Mouse (Mus musculus): Measurements from ENCODE around the gene Btbd10. TPM values are rescaled to one million over a fixed set of nuclear protein-coding genes. Genes with fewer than 3 reads are reported as not detected.

The Btbd10 gene
- 29.7 and 31.4 TPM in 2 replicates for polyA plus RNA-seq (2011; ENCODE audit: insufficient read length, low read depth, missing spikeins)

- no peak for TF ChIP-seq CTCF (IDR thresholded peaks at IDR 0.05; ENCODE audit: borderline replicate concordance, insufficient read depth, low read length)
- TF ChIP-seq POLR2A (IDR thresholded peaks at IDR 0.05; ENCODE audit: low read depth, low read length) = peak; percentile 94
- no peaks in the 10 kb centered on the region for H3K4me1 ChIP-seq (ENCODE audit: control insufficient read depth, insufficient read depth, low read length)
- H3K4me3 ChIP-seq (ENCODE audit: insufficient read depth, low read length) = peak within 1 kb of the TSS; percentile 63
- H3K27ac ChIP-seq (ENCODE audit: insufficient read depth, low read length) = 0 out of 2 replicates have a peak within 1 kb of the TSS, but pooled peaks have one; percentile 9
Measured at GRCm38 (mm10) chr7:113368746-113369619, at the start of gene Btbd10. TSS of gene Btbd10 (minus strand) at chr7:113369392.

GRCm38 (mm10) chr7:113416536-113416935 is 47.3 kb upstream of the Btbd10 start:
- Histone ChIP-seq H3K27ac (ENCODE audit: insufficient read depth, low read length) (no peak overlapping the region), H3K4me3 (ENCODE audit: insufficient read depth, low read length) (no peak overlapping the region), H3K4me1 (ENCODE audit: control insufficient read depth, insufficient read depth, low read length) (no peaks in the 10 kb centered on the region; the same call in 1 of the 2 replicates)
- TF ChIP-seq POLR2A (IDR thresholded peaks at IDR 0.05; ENCODE audit: low read depth, low read length) (no peak), CTCF (IDR thresholded peaks at IDR 0.05; ENCODE audit: borderline replicate concordance, insufficient read depth, low read length) (no peak)

DNA sequence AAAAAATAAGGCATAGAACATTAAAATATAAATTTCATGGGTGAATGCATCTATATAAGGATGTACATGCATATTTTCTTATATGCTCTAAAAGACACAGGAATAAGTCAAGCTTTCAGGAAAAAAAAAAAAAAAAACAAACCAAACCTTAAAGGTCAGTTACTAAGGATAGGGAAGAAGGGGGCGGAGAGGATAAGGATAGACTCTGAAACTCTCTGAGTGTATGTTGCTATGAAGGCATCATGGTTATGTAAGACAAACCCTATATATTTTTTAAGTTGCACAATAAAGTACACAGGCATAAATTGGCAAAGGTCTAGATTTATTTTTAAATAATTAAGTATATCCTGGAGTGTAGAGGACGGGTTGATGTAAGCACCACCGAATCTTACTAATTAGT is 46.1 kb upstream of the Btbd10 start:
- Histone ChIP-seq H3K4me1 (ENCODE audit: control insufficient read depth, insufficient read depth, low read length) (no peaks in the 10 kb centered on the region; the same call in 1 of the 2 replicates), H3K27ac (ENCODE audit: insufficient read depth, low read length) (no peak overlapping the region), H3K4me3 (ENCODE audit: insufficient read depth, low read length) (no peak overlapping the region)
- TF ChIP-seq POLR2A (IDR thresholded peaks at IDR 0.05; ENCODE audit: low read depth, low read length) (no peak), CTCF (IDR thresholded peaks at IDR 0.05; ENCODE audit: borderline replicate concordance, insufficient read depth, low read length) (no peak)

GRCm38 (mm10) chr7:113408712-113409111 is 39.5 kb upstream of the Btbd10 start:
- H3K4me1 ChIP-seq (ENCODE audit: control insufficient read depth, insufficient read depth, low read length) = no peaks in the 10 kb centered on the region
- no peak overlapping the region for H3K4me3 ChIP-seq (ENCODE audit: insufficient read depth, low read length)
- TF ChIP-seq POLR2A (IDR thresholded peaks at IDR 0.05; ENCODE audit: low read depth, low read length) = no peak
- TF ChIP-seq CTCF (IDR thresholded peaks at IDR 0.05; ENCODE audit: borderline replicate concordance, insufficient read depth, low read length) = no peak
- H3K27ac ChIP-seq (ENCODE audit: insufficient read depth, low read length) = no peak overlapping the region

DNA sequence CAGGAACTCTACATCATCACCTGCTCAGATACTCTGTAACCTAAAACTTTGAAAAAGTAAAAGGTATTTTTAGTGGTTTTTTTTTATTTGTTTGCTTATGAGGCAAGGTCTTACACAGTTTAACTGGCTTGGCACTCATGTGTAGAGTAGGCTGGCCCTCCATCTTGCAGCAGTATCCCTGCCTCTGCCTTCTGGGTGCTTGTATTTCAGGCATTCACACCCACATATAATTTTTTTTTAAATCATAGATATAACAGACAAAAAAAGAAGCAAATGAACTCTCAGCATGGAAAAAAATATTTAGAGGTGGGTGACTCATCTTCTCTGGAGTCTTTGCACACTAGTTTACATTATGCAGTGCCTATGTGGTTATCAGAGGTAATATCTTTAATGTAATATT is 28.9 kb upstream of the Btbd10 start:
- H3K4me1 ChIP-seq (ENCODE audit: control insufficient read depth, insufficient read depth, low read length) = no peaks in the 10 kb centered on the region
- H3K4me3 ChIP-seq (ENCODE audit: insufficient read depth, low read length) = no peak overlapping the region
- H3K27ac ChIP-seq (ENCODE audit: insufficient read depth, low read length) = no peak overlapping the region
- TF ChIP-seq POLR2A (IDR thresholded peaks at IDR 0.05; ENCODE audit: low read depth, low read length) = no peak
- no peak for TF ChIP-seq CTCF (IDR thresholded peaks at IDR 0.05; ENCODE audit: borderline replicate concordance, insufficient read depth, low read length)

GRCm38 (mm10) chr7:113396661-113397060 is 27.5 kb upstream of the Btbd10 start:
- Histone ChIP-seq H3K4me3 (ENCODE audit: insufficient read depth, low read length) (no peak overlapping the region), H3K4me1 (ENCODE audit: control insufficient read depth, insufficient read depth, low read length) (no peaks in the 10 kb centered on the region), H3K27ac (ENCODE audit: insufficient read depth, low read length) (no peak overlapping the region)
- TF ChIP-seq CTCF (IDR thresholded peaks at IDR 0.05; ENCODE audit: borderline replicate concordance, insufficient read depth, low read length) (no peak), POLR2A (IDR thresholded peaks at IDR 0.05; ENCODE audit: low read depth, low read length) (no peak)

DNA sequence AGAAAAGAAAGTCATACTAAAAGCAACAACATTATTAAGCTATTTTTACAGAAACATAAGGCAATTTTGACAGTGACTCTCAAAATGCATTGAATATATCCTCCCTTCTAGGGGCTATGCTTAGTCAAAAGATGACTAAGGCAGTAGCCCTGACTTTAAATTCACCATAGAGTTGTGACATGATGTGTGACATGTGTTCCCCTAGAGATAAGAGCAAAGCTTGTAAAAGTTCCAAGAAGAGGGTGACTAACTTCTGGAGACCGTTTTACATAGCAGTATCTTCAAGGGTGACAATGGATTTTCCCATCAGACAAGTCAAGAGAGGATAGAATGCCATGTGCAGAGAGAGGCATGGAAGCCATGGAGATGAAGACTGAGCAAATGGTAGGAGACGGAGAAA is 22.4 kb upstream of the Btbd10 start:
- H3K27ac ChIP-seq (ENCODE audit: insufficient read depth, low read length) = no peak overlapping the region
- no peak overlapping the region for H3K4me3 ChIP-seq (ENCODE audit: insufficient read depth, low read length)
- TF ChIP-seq POLR2A (IDR thresholded peaks at IDR 0.05; ENCODE audit: low read depth, low read length) (no peak), CTCF (IDR thresholded peaks at IDR 0.05; ENCODE audit: borderline replicate concordance, insufficient read depth, low read length) (no peak)
- H3K4me1 ChIP-seq (ENCODE audit: control insufficient read depth, insufficient read depth, low read length) = no peaks in the 10 kb centered on the region

DNA sequence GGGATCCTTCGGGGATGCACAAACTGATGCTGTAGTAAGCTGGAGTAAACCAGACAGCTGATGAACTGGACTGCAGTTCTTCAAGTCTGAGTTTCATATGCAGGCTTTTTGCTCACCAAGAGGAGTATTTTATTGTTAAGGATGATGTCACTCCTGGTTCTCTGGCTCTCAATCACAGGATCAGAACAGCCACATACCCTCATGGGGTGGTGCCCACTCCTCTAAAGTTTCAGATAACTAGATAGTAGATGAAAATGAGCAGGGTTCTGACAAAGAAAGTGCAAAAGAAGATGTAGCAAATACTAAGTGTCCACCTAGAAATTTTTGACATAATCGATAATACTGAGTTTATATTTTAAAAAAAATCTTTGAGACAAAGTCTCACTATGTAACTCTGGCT is 19.3 kb upstream of the Btbd10 start, which contains the start of gene Pth:
Gene Pth (minus strand): TSS at position 101 of the 400 bp plus-strand sequence.
- Histone ChIP-seq H3K27ac (ENCODE audit: insufficient read depth, low read length) (no peak within 1 kb of the TSS), H3K4me1 (ENCODE audit: control insufficient read depth, insufficient read depth, low read length) (no peaks in the 10 kb centered on the region), H3K4me3 (ENCODE audit: insufficient read depth, low read length) (no peak within 1 kb of the TSS)
- TF ChIP-seq POLR2A (IDR thresholded peaks at IDR 0.05; ENCODE audit: low read depth, low read length) (no peak), CTCF (IDR thresholded peaks at IDR 0.05; ENCODE audit: borderline replicate concordance, insufficient read depth, low read length) (no peak)

DNA sequence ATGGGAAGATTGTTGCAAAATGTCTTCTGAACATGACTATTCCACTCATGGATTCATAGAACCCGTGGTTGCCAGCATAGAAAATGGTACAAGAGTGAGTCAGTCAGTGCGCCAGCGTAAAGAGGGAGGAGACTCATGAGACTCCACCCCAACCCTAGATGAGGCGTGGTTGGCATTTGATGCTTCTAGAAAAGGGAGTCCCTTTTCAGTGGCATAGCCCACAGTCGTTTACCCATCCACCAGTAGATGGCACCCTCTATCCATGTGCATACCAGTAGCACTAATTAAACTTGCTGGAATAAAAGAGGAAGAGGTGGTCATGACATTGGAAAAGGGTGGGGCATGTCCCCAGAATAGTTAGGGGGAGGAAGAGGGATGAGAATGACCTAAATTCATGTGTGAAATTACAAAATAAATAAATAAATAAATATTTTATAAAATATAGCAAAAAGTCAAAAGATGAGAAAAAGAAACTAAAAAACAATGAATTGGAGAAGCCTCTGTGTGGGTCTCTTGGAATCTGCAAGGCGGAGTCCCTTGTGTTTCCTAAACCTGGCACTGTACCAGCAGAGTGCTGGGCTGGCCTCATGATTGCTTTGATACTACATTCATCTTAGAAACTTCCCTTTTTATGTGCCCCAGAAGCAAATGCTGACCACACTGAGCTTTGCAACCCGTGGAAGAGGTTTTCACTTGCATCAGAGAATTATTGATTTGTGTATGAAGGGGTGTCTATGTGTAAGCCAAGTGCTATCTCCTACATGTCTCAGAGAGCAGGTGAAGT is 8.9 kb upstream of the Btbd10 start:
- H3K4me3 ChIP-seq (ENCODE audit: insufficient read depth, low read length) = no peak overlapping the region
- TF ChIP-seq CTCF (IDR thresholded peaks at IDR 0.05; ENCODE audit: borderline replicate concordance, insufficient read depth, low read length) (peak; percentile 40; the same call in 1 of the 2 replicates), POLR2A (IDR thresholded peaks at IDR 0.05; ENCODE audit: low read depth, low read length) (0 out of 2 replicates have a peak, but pooled peaks have one; percentile 18)
- H3K27ac ChIP-seq (ENCODE audit: insufficient read depth, low read length) = peak overlapping the region; percentile 28; the same call in 1 of the 2 replicates
- H3K4me1 ChIP-seq (ENCODE audit: control insufficient read depth, insufficient read depth, low read length) = 0 out of 2 replicates have a peak, but pooled peaks cover 3% of the 10 kb centered on the region
